Mouse (Mus musculus) mammary gland, adult 2 months (tissue): ENCODE results near the gene Med22. TPM values are rescaled to one million over a fixed set of nuclear protein-coding genes. Genes with fewer than 3 reads are reported as not detected.

Source experiments
- polyA plus RNA-seq: library from polyadenylated mRNA; depleted of rRNA; stranded (reverse); fragments of >200 nt; gene quantifications from 2 replicates; pipeline ENCODE4 v1.2.3, GENCODE M21; 2012; ENCODE audit warnings: low replicate concordance; rRNA removed

The Med22 gene
- 39.9 and 41.8 TPM in 2 replicates for polyA plus RNA-seq

DNA sequence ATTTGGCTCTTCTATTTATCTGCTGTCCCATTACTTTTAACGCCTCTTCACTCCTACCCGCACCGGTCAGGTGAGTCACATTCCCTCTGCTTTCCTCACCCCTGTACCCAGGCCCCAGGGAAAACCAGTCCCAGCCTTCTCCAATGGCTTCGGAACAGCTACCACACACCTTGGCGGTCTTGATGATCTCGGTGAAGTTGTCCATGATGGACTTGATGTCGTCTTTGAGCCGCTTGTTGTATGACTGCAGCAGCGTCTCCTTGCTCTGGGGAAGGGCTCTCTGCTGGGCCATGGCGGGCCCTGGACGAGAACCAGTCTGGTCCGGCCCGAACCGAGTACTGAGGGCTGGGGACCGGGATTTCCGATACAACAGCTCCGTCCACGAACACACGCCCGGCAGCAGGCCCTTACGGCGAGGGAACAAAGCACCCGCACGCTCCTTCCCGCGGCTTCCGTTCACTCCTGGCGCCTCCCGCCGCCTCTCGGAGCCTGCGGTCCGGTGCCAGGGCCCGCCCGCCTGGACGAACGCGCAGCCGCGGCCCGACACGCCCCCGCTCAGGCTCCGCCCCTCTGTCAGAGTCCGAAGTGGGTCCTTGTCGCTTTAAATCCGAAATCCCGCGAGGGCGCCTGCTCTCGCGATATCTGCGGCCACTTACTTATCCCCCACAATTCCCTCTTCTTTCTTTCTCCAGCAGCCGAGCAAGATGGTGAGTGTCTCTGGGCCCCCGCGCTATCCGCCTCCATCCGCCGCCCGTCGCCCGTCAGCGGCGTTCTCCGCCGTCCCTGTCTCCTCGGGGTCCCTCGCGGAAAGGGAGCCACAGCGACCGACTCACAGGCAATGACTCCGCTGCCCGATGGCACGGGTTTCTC lies at the start of gene Med22, which contains the start of gene Rpl7a:
Med22 (minus strand) TSS at position 554 of the 870 bp plus-strand sequence.
Rpl7a (plus strand) TSS at position 641 of the 870 bp plus-strand sequence.

DNA sequence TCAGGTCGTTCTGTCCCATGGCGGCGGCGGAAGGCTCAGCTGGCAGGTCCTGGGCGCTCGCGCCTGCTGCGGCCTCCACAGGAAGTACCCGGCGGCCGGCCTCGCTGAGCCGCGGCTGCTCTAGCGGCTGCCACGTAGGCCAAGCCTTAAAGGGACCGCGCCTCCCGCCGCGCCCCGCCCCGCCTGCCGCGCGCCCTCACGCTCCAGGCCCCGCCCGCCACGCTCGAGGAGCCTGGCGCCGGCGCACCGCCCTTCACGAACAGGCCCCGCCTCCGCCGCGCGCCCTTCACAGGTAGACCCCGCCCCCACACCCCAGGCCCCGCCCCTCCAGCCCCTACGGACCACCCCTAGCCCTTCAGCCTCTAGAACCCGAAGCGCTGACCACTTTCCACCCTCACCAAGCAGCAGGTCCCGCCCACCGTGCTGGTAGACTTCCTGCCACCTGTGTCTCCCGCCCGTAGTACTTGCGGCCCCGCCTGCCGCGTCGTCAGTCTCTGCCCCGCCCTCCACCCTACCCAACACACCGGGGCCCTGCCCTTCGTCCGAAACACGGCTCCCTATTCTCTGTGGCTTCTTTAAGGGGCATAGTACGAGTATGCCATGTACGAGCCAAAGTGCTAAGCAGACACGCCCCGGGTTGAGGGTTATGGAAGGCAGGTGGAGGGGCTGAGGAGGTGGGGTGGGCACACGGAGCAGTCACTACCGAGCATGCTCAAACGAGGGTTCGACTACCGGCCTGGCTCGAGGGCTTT lies 23.0 kb upstream of the Med22 start, which contains the start of the genes Surf4 and Stkld1:
Surf4 (minus strand) TSS at position 625 of the 752 bp plus-strand sequence.
Stkld1 (plus strand) TSS at position 744 of the 752 bp plus-strand sequence.

DNA sequence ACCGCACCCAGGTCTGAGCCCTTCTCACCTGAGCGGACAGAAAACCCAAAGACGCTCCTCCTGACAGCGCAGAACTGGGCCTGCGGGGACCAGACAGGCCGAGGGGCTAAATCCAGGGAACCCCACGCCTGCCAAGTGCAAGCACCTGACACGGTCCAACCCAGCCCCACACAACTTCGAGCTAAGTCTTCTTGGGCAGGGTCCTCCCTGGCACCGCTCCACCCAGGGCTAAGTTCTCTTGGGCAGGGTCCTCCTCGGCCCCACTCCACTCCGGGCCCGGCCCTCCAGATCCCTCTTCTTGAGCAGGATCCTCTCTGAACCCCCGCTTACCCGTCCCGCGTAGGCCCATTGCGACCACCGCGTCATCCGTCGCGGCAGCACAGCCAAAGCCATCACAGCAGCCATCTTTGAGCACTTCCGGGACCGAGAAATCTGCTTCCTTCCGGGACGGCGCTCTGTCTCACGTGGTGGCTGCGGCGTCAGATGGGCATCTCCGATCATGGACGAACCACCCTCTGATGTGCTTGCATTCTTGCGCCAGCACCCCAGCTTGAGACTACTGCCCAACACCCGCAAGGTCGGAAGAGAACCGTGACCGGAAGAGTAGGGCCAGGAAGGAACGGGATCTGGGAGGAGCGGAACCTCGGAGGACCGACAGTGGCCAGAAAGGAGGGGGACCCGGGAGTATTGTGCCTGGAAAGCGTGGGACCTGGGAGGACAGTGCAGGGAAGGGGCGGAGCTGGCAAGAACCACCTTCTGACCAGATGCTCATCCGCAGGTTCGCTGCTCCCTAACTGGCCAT lies 5.7 kb upstream of the Med22 start, which contains the start of the genes Surf2 and Surf1:
Surf2 (plus strand) TSS at position 441 of the 802 bp plus-strand sequence.
Surf1 (minus strand) TSS at position 604 of the 802 bp plus-strand sequence.

DNA sequence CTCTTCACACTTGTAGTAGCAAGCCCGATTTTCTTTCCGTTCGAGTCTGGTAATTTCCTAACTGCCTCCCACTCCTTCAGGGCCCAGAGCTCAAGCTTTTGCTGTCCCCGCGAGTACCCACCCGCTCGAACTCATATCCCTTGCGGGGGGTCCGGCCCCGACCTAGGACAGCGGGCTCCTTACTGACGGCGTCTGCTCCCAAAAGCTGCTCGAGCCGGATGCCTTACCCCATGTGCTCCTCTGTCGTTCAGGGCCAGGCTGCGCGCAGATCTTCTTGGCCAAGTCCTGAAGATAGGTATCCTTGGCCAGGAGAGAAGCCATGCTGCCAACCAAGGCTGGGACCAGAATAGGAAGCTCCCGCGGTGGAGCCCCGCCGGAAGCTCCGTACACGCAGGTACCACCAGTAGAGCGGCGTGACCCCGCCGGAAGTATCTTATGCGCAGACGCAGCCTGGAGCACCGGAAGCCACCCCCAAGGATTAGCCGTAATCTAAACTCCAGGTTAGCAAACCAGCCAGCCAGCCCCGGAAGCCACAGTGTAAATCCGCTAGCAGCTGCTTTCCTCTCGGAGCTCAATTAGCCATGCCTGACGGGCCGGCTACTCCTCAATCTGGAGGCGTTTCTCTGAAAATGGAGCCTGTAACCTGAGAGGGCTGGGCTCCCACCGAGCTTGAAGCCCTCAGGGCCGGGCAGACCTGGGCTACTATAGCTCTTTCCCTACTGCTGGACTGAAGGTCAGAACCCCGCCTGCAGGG lies 7.8 kb downstream of the Med22 start, which contains the start of gene Surf6:
Surf6 (minus strand) TSS at position 413 of the 754 bp plus-strand sequence.

DNA sequence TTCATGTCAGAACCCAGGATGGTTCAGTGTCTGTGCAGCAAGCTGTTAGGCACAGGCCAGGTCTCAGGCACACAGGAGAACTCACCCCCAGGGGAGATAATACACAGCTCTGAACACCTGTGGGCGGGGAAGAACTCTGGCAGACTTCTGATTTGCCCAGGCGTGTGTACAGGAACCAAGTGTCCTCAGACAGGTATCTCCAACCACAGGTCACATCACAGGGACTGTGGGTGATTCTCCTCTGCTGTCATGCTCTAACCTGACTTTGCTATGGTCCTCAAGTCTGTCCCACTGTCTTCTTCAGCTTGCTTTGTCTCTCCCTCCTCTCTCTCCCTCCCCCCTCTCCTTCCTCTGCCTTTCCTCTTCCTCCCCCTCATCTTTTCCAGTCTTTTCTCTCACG lies 45.6 kb downstream of the Med22 start, which contains the start of gene Abo:
Abo (minus strand) TSS at position 101 of the 400 bp plus-strand sequence.

Other genes starting within 250 kb of the Med22 start
- gene Lcn4, start 239.4 kb downstream of the Med22 start, polyA plus RNA-seq: 0.66 and 1.3 TPM in 2 replicates
- gene Abo, start 45.7 kb downstream of the Med22 start, polyA plus RNA-seq: not detected in 2 replicates
- gene Surf6, start 7.8 kb downstream of the Med22 start, polyA plus RNA-seq: 9.7 and 14.1 TPM in 2 replicates
- 493 and 569 TPM in 2 replicates for gene Rpl7a, start 87 bp upstream of the Med22 start, polyA plus RNA-seq
- 22.2 and 22.8 TPM in 2 replicates for gene Surf2, start 5.7 kb upstream of the Med22 start, polyA plus RNA-seq
- 52.0 and 56.9 TPM in 2 replicates for gene Surf1, start 5.9 kb upstream of the Med22 start, polyA plus RNA-seq
- 301 and 334 TPM in 2 replicates for gene Surf4, start 23.3 kb upstream of the Med22 start, polyA plus RNA-seq
- 0.29 and 0.43 TPM in 2 replicates for gene Stkld1, start 23.4 kb upstream of the Med22 start, polyA plus RNA-seq
- 16.2 and 25.7 TPM in 2 replicates for gene Rexo4, start 53.7 kb upstream of the Med22 start, polyA plus RNA-seq
- 0.86 and 1.8 TPM in 2 replicates for gene Adamts13, start 62.7 kb upstream of the Med22 start, polyA plus RNA-seq
- 42.6 and 58.6 TPM in 2 replicates for gene Cacfd1, start 99.2 kb upstream of the Med22 start, polyA plus RNA-seq
- gene Slc2a6, start 117.3 kb upstream of the Med22 start, polyA plus RNA-seq: 9.5 and 16.0 TPM in 2 replicates
- 0.16 and 0.72 TPM in 2 replicates for gene Mymk, start 161.5 kb upstream of the Med22 start, polyA plus RNA-seq
- gene Adamtsl2, start 168.7 kb upstream of the Med22 start, polyA plus RNA-seq: 1.3 and 2.5 TPM in 2 replicates
- 0.12 and 0.14 TPM in 2 replicates for gene Fam163b, start 231.8 kb upstream of the Med22 start, polyA plus RNA-seq